Mouse (Mus musculus): ENCODE measurements around the gene Treml4. TPM values are rescaled to one million over a fixed set of nuclear protein-coding genes. Genes with fewer than 3 reads are reported as not detected.

The Treml4 gene
- polyA plus RNA-seq, 1 experiment from 2014 or later: not detected

- H3K27me3 ChIP-seq (ENCODE audit: control insufficient read depth, insufficient read depth, low read length): no peaks in the 10 kb centered on the region
- ATAC-seq (replicated peaks; ENCODE audit: insufficient number of reproducible peaks, low FRiP score, low TSS enrichment, low read depth): no peak
- H3K9me3 ChIP-seq (replicated peaks; ENCODE audit: control insufficient read depth, low read length): no peaks in the 10 kb centered on the region
Observed at GRCm38 (mm10) chr17:48266610-48267304, 2.7 kb downstream of the Treml4 start.

GRCm38 (mm10) chr17:48267591-48267990, 3.5 kb downstream of the Treml4 start:
- Histone ChIP-seq H3K9ac (replicated peaks; ENCODE audit: low read length) (no peak overlapping the region), H3K9me3 (replicated peaks; ENCODE audit: control insufficient read depth, low read length) (no peaks in the 10 kb centered on the region), H3K36me3 (replicated peaks; ENCODE audit: control insufficient read depth, insufficient read depth, low read depth, low read length) (no peaks in the 10 kb centered on the region), H3K27ac (replicated peaks; ENCODE audit: low read depth, low read length) (no peak overlapping the region), H3K4me2 (ENCODE audit: low read depth, low read length) (no peak overlapping the region), H3K27me3 (ENCODE audit: control insufficient read depth, insufficient read depth, low read length) (no peaks in the 10 kb centered on the region), H3K4me1 (ENCODE audit: control insufficient read depth, insufficient read depth, low read length) (no peaks in the 10 kb centered on the region), H3K4me3 (ENCODE audit: low read depth, low read length) (no peak overlapping the region)
- no peak for DNase-seq (ENCODE audit: low spot score)
- 96% methylated on average over 1 of the region's 1 CpGs for WGBS
- no peak for ATAC-seq (replicated peaks; ENCODE audit: insufficient number of reproducible peaks, low FRiP score, low TSS enrichment, low read depth)

More at GRCm38 (mm10) chr17:48266610-48267304, 2.7 kb downstream of the Treml4 start:
- no peak overlapping the region for H3K27ac ChIP-seq (replicated peaks; ENCODE audit: low read depth, low read length)
- H3K9ac ChIP-seq (replicated peaks; ENCODE audit: low read length): no peak overlapping the region
- no peaks in the 10 kb centered on the region for H3K36me3 ChIP-seq (replicated peaks; ENCODE audit: control insufficient read depth, insufficient read depth, low read depth, low read length)
- DNase-seq (ENCODE audit: low spot score): no peak
- 63% methylated on average over 2 of the region's 2 CpGs for WGBS
- no peak overlapping the region for H3K4me3 ChIP-seq (ENCODE audit: low read depth, low read length)
- no peaks in the 10 kb centered on the region for H3K4me1 ChIP-seq (ENCODE audit: control insufficient read depth, insufficient read depth, low read length)
- H3K4me2 ChIP-seq (ENCODE audit: low read depth, low read length): no peak overlapping the region

GRCm38 (mm10) chr17:48268276-48268675, 4.2 kb downstream of the Treml4 start:
- DNase-seq (ENCODE audit: low spot score): no peak
- Histone ChIP-seq H3K4me1 (ENCODE audit: control insufficient read depth, insufficient read depth, low read length) (no peaks in the 10 kb centered on the region), H3K9me3 (replicated peaks; ENCODE audit: control insufficient read depth, low read length) (no peaks in the 10 kb centered on the region), H3K4me2 (ENCODE audit: low read depth, low read length) (no peak overlapping the region), H3K4me3 (ENCODE audit: low read depth, low read length) (no peak overlapping the region), H3K9ac (replicated peaks; ENCODE audit: low read length) (no peak overlapping the region), H3K27me3 (ENCODE audit: control insufficient read depth, insufficient read depth, low read length) (no peaks in the 10 kb centered on the region), H3K36me3 (replicated peaks; ENCODE audit: control insufficient read depth, insufficient read depth, low read depth, low read length) (no peaks in the 10 kb centered on the region), H3K27ac (replicated peaks; ENCODE audit: low read depth, low read length) (no peak overlapping the region)
- ATAC-seq (replicated peaks; ENCODE audit: insufficient number of reproducible peaks, low FRiP score, low TSS enrichment, low read depth): no peak

- H3K27ac ChIP-seq (replicated peaks; ENCODE audit: low read depth, low read length): no peak overlapping the region
- no peak overlapping the region for H3K4me2 ChIP-seq (ENCODE audit: low read depth, low read length)
- ATAC-seq (replicated peaks; ENCODE audit: insufficient number of reproducible peaks, low FRiP score, low TSS enrichment, low read depth): no peak
- no peaks in the 10 kb centered on the region for H3K36me3 ChIP-seq (replicated peaks; ENCODE audit: control insufficient read depth, insufficient read depth, low read depth, low read length)
- WGBS: 72% methylated on average over 4 of the region's 4 CpGs
- no peaks in the 10 kb centered on the region for H3K4me1 ChIP-seq (ENCODE audit: control insufficient read depth, insufficient read depth, low read length)
- DNase-seq (ENCODE audit: low spot score): no peak
- no peaks in the 10 kb centered on the region for H3K9me3 ChIP-seq (replicated peaks; ENCODE audit: control insufficient read depth, low read length)
- no peaks in the 10 kb centered on the region for H3K27me3 ChIP-seq (ENCODE audit: control insufficient read depth, insufficient read depth, low read length)
- H3K9ac ChIP-seq (replicated peaks; ENCODE audit: low read length): no peak overlapping the region
- no peak overlapping the region for H3K4me3 ChIP-seq (ENCODE audit: low read depth, low read length)
Observed at GRCm38 (mm10) chr17:48269833-48270232, 5.7 kb downstream of the Treml4 start.

- DNase-seq (ENCODE audit: low spot score): no peak
- no peak overlapping the region for H3K27ac ChIP-seq (replicated peaks; ENCODE audit: low read depth, low read length)
- no peaks in the 10 kb centered on the region for H3K36me3 ChIP-seq (replicated peaks; ENCODE audit: control insufficient read depth, insufficient read depth, low read depth, low read length)
- no peak overlapping the region for H3K4me3 ChIP-seq (ENCODE audit: low read depth, low read length)
- ATAC-seq (replicated peaks; ENCODE audit: insufficient number of reproducible peaks, low FRiP score, low TSS enrichment, low read depth): no peak
- H3K27me3 ChIP-seq (ENCODE audit: control insufficient read depth, insufficient read depth, low read length): no peaks in the 10 kb centered on the region
- WGBS: 70% methylated on average over 5 of the region's 5 CpGs
- no peaks in the 10 kb centered on the region for H3K9me3 ChIP-seq (replicated peaks; ENCODE audit: control insufficient read depth, low read length)
- H3K9ac ChIP-seq (replicated peaks; ENCODE audit: low read length): no peak overlapping the region
- no peaks in the 10 kb centered on the region for H3K4me1 ChIP-seq (ENCODE audit: control insufficient read depth, insufficient read depth, low read length)
- no peak overlapping the region for H3K4me2 ChIP-seq (ENCODE audit: low read depth, low read length)
Observed at GRCm38 (mm10) chr17:48272158-48272557, 8.1 kb downstream of the Treml4 start.

- WGBS: 89% methylated on average over 4 of the region's 4 CpGs
- no peak for DNase-seq (ENCODE audit: low spot score)
- H3K27ac ChIP-seq (replicated peaks; ENCODE audit: low read depth, low read length): no peak overlapping the region
Observed at GRCm38 (mm10) chr17:48272598-48272997, 8.5 kb downstream of the Treml4 start.

GRCm38 (mm10) chr17:48274098-48274497, 10.0 kb downstream of the Treml4 start:
- H3K4me3 ChIP-seq (ENCODE audit: low read depth, low read length): no peak overlapping the region
- ATAC-seq (replicated peaks; ENCODE audit: insufficient number of reproducible peaks, low FRiP score, low TSS enrichment, low read depth): no peak
- H3K9ac ChIP-seq (replicated peaks; ENCODE audit: low read length): no peak overlapping the region
- H3K4me2 ChIP-seq (ENCODE audit: low read depth, low read length): no peak overlapping the region
- H3K4me1 ChIP-seq (ENCODE audit: control insufficient read depth, insufficient read depth, low read length): no peaks in the 10 kb centered on the region
- no peaks in the 10 kb centered on the region for H3K9me3 ChIP-seq (replicated peaks; ENCODE audit: control insufficient read depth, low read length)
- DNase-seq (ENCODE audit: low spot score): no peak
- WGBS: 88% methylated on average over 3 of the region's 4 CpGs
- no peak overlapping the region for H3K27ac ChIP-seq (replicated peaks; ENCODE audit: low read depth, low read length)
- H3K27me3 ChIP-seq (ENCODE audit: control insufficient read depth, insufficient read depth, low read length): no peaks in the 10 kb centered on the region
- no peaks in the 10 kb centered on the region for H3K36me3 ChIP-seq (replicated peaks; ENCODE audit: control insufficient read depth, insufficient read depth, low read depth, low read length)

More at GRCm38 (mm10) chr17:48272598-48272997, 8.5 kb downstream of the Treml4 start:
- Histone ChIP-seq H3K27me3 (ENCODE audit: control insufficient read depth, insufficient read depth, low read length) (no peaks in the 10 kb centered on the region), H3K9me3 (replicated peaks; ENCODE audit: control insufficient read depth, low read length) (no peaks in the 10 kb centered on the region), H3K4me1 (ENCODE audit: control insufficient read depth, insufficient read depth, low read length) (no peaks in the 10 kb centered on the region), H3K4me3 (ENCODE audit: low read depth, low read length) (no peak overlapping the region), H3K4me2 (ENCODE audit: low read depth, low read length) (no peak overlapping the region), H3K36me3 (replicated peaks; ENCODE audit: control insufficient read depth, insufficient read depth, low read depth, low read length) (no peaks in the 10 kb centered on the region), H3K9ac (replicated peaks; ENCODE audit: low read length) (no peak overlapping the region)
- ATAC-seq (replicated peaks; ENCODE audit: insufficient number of reproducible peaks, low FRiP score, low TSS enrichment, low read depth): no peak

GRCm38 (mm10) chr17:48274885-48275284, 10.8 kb downstream of the Treml4 start:
- no peaks in the 10 kb centered on the region for H3K36me3 ChIP-seq (replicated peaks; ENCODE audit: control insufficient read depth, insufficient read depth, low read depth, low read length)
- ATAC-seq (replicated peaks; ENCODE audit: insufficient number of reproducible peaks, low FRiP score, low TSS enrichment, low read depth) (no peak), DNase-seq (ENCODE audit: low spot score) (peak; percentile 90)
- H3K27ac ChIP-seq (replicated peaks; ENCODE audit: low read depth, low read length): no peak overlapping the region
- H3K4me2 ChIP-seq (ENCODE audit: low read depth, low read length): no peak overlapping the region
- WGBS: 29% methylated on average over 6 of the region's 6 CpGs
- no peak overlapping the region for H3K4me3 ChIP-seq (ENCODE audit: low read depth, low read length)
- H3K27me3 ChIP-seq (ENCODE audit: control insufficient read depth, insufficient read depth, low read length): no peaks in the 10 kb centered on the region
- H3K9me3 ChIP-seq (replicated peaks; ENCODE audit: control insufficient read depth, low read length): no peaks in the 10 kb centered on the region
- H3K4me1 ChIP-seq (ENCODE audit: control insufficient read depth, insufficient read depth, low read length): no peaks in the 10 kb centered on the region
- H3K9ac ChIP-seq (replicated peaks; ENCODE audit: low read length): no peak overlapping the region
